Mouse (Mus musculus): ENCODE data around the gene Trp53bp1.

DNA sequence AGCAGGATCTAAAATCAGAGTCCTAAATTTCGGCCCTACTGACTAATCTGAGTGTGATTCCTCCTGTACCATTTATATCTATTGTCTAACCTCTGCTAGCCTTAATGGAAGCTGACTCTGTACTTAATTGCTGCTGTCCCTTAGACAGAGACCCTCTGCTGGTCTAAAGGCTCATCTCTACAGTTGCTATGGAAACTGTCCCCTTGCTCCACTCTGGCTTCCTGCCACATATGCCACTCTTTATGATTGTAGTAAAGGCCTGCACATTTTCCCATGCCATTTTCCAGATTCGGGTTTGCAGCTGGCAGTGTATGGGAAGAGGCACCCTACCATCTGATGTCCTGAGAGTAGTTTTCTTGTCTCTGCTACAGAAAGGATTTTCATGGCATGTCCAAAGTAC is 16.6 kb upstream of the Trp53bp1 start:
- TF ChIP-seq CTCF (IDR thresholded peaks at IDR 0.05; ENCODE audit: low read depth) (no peak), EP300 (IDR thresholded peaks at IDR 0.05; ENCODE audit: low read depth) (no peak)
